ENCODE assay signal across 25 mouse cellular contexts in genomic region chr17:23587253-23587652, GRCm38 (mm10). TPM values are rescaled to one million over a fixed set of nuclear protein-coding genes. Genes with fewer than 3 reads are reported as not detected.
DNase-seq lines count a peak whose midpoint lies in the region; ATAC-seq and TF ChIP-seq lines count a peak whose summit lies in the region.
"Had no signal": no experiment of that assay in that cellular context is flagged by ENCODE, and none has a peak within 500 bp of the region (broad histone marks: within the 10 kb centered on the region; RNA-seq: fewer than 3 reads in every experiment).

No protein-coding gene starts in this region.

- H3K4me2 ChIP-seq in heart, embryonic 12.5 days, result no peak overlapping the region

- H3K9ac ChIP-seq in heart, embryonic 12.5 days, result no peak overlapping the region
- H3K9ac ChIP-seq: embryonic facial prominence, embryonic 12.5 days; forebrain, embryonic 13.5 days; forebrain, embryonic 15.5 days had no signal

- no peak for ATAC-seq in heart, embryonic 12.5 days (ENCODE audit: insufficient number of reproducible peaks, low FRiP score)
- ATAC-seq: CD4-positive, CD25-positive, alpha-beta regulatory T cell, adult 4 months had no signal

- no peak for TF ChIP-seq CTCF in E14TG2a.4 (conservative IDR thresholded peaks at IDR 0.05; ENCODE audit: low read length)

- 47% methylated on average over 2 of the region's 2 CpGs for WGBS in heart, embryonic 12.5 days

- H3K27ac ChIP-seq in heart, embryonic 12.5 days (ENCODE audit: poor library complexity, severe bottlenecking), result no peak overlapping the region
- H3K27ac ChIP-seq: embryonic facial prominence, embryonic 10.5 days; embryonic facial prominence, embryonic 12.5 days; forebrain, embryonic 13.5 days; forebrain, embryonic 15.5 days had no signal

- H3K27me3 ChIP-seq in E14TG2a.4 (ENCODE audit: insufficient read depth, low read length), result no peaks in the 10 kb centered on the region
- no peaks in the 10 kb centered on the region for H3K27me3 ChIP-seq in heart, embryonic 12.5 days (replicated peaks)
- H3K27me3 ChIP-seq: embryonic facial prominence, embryonic 12.5 days; forebrain, embryonic 13.5 days; forebrain, embryonic 15.5 days had no signal

- H3K4me1 ChIP-seq in E14TG2a.4 (replicated peaks; ENCODE audit: low read depth, low read length), result peaks cover 43% of the 10 kb centered on the region
- peaks cover 20% of the 10 kb centered on the region for H3K4me1 ChIP-seq in heart, embryonic 12.5 days (replicated peaks)

- peaks cover 20% of the 10 kb centered on the region for H3K36me3 ChIP-seq in E14TG2a.4 (ENCODE audit: insufficient read depth, low read length)
- peaks cover 10% of the 10 kb centered on the region for H3K36me3 ChIP-seq in heart, embryonic 12.5 days
- H3K36me3 ChIP-seq: embryonic facial prominence, embryonic 12.5 days; forebrain, embryonic 15.5 days had no signal

- H3K9me3 ChIP-seq in E14TG2a.4 (ENCODE audit: low read length), result no peaks in the 10 kb centered on the region
- H3K9me3 ChIP-seq in heart, embryonic 12.5 days (replicated peaks), result no peaks in the 10 kb centered on the region
- H3K9me3 ChIP-seq: embryonic facial prominence, embryonic 10.5 days; embryonic facial prominence, embryonic 12.5 days; forebrain, embryonic 13.5 days; forebrain, embryonic 15.5 days had no signal

- DNase-seq in 3T3-L1 (ENCODE audit: low read depth, low spot score), result peak; percentile 51
- DNase-seq in ES-CJ7 (ENCODE audit: low read depth, low spot score), result peak; percentile 56
- peak; percentile 69 for DNase-seq in ZHBTc4 (ENCODE audit: low read depth, low spot score)
- no peak for DNase-seq in heart, postnatal 4 days
- no peak for DNase-seq in adrenal gland, postnatal 10 days
- DNase-seq: adrenal gland, adult 2 months; adrenal gland, postnatal 14 days; adrenal gland, postnatal 36 days; B cell, adult 2 months; cerebellum, adult 11-12 months; cerebellum, adult 2 months; cerebellum, adult 9-10 months; cerebellum, postnatal 10 days; cerebellum, postnatal 25 days; forebrain, postnatal 0 days had no signal

- 0 out of 2 replicates have a peak overlapping the region, but pooled peaks have one; percentile 93 for H3K4me3 ChIP-seq in E14TG2a.4 (replicated peaks; ENCODE audit: low read length)
- no peak overlapping the region for H3K4me3 ChIP-seq in heart, embryonic 12.5 days

RNA-seq across cellular contexts. Expression of gene Zfp13, which starts 12.0 kb away (rescaled TPM):
- polyA plus RNA-seq in heart, embryonic 12.5 days (2016; fragmentation: Nextera tagmentation; extraction: Ambion mirVana), result 9.1 and 10.7 TPM in 2 replicates
- total RNA-seq in heart, postnatal 4 days (2021), result 10 to 100 TPM in 1 of 2 experiments, 1 to 10 TPM in 1; 9.3 to 10.3 TPM
- 10 to 100 TPM; 10.6 to 12.5 TPM for total RNA-seq in adrenal gland, postnatal 10 days (2021)

RNA-seq across cellular contexts. Expression of gene Zscan10, which starts 13.4 kb away (rescaled TPM):
- polyA plus RNA-seq in heart, embryonic 12.5 days (2016; fragmentation: Nextera tagmentation; extraction: Ambion mirVana), result not detected in 2 replicates
- not detected for total RNA-seq in heart, postnatal 4 days (2021)
- total RNA-seq in adrenal gland, postnatal 10 days (2021), result not detected
- total RNA-seq: adrenal gland, adult 2 months; adrenal gland, postnatal 14 days; adrenal gland, postnatal 36 days; CH12.LX; forebrain, postnatal 0 days; MEL had no signal
- polyA plus RNA-seq: adrenal gland, adult 2 months; cortical plate, adult 2 months; forebrain, embryonic 13.5 days; forebrain, embryonic 15.5 days had no signal

RNA-seq across cellular contexts. Expression of gene Zfp213, which starts 23.2 kb away (rescaled TPM):
- 14.1 and 16.9 TPM in 2 replicates for polyA plus RNA-seq in heart, embryonic 12.5 days (2016; fragmentation: Nextera tagmentation; extraction: Ambion mirVana)
- 1 to 10 TPM; 5.8 to 6.3 TPM for total RNA-seq in heart, postnatal 4 days (2021)
- 1 to 10 TPM; 7.9 to 8.0 TPM for total RNA-seq in adrenal gland, postnatal 10 days (2021)

RNA-seq across cellular contexts. Expression of gene Mmp25, which starts 57.8 kb away (rescaled TPM):
- polyA plus RNA-seq in heart, embryonic 12.5 days (2016; fragmentation: Nextera tagmentation; extraction: Ambion mirVana), result 0.42 and 0.75 TPM in 2 replicates
- total RNA-seq in heart, postnatal 4 days (2021), result under 1 TPM; 0.48 to 0.50 TPM
- total RNA-seq in adrenal gland, postnatal 10 days (2021), result under 1 TPM; 0.54 to 1.00 TPM
- total RNA-seq: CH12.LX, MEL had no signal

Comparison
In these comparisons a context has a peak if more than half of its experiments do, and no peak if none do; other contexts are left out.
1. DNase-seq: peak in 3T3-L1 (single experiment), ES-CJ7 (single experiment) and ZHBTc4 (single experiment); none in heart, postnatal 4 days (single experiment) and adrenal gland, postnatal 10 days (single experiment).